Mouse (Mus musculus) spleen, adult 12 weeks (tissue): Measurements from ENCODE around the gene Fyb.

Experiments
- DNase-seq: peaks from one replicate; pipeline ENCODE4 v3.0.0; 2022; ENCODE audit warnings: low spot score

Fyb gene

GRCm38 (mm10) chr15:6522653-6523167 lies at the start of gene Fyb:
Gene Fyb (plus strand): TSS chr15:6522853.
- no peak for DNase-seq

- no peak for DNase-seq
These were observed 39.1 kb upstream of the Fyb start for GRCm38 (mm10) chr15:6483561-6483960.

GRCm38 (mm10) chr15:6492386-6492785 lies 30.3 kb upstream of the Fyb start:
- no peak for DNase-seq

DNA sequence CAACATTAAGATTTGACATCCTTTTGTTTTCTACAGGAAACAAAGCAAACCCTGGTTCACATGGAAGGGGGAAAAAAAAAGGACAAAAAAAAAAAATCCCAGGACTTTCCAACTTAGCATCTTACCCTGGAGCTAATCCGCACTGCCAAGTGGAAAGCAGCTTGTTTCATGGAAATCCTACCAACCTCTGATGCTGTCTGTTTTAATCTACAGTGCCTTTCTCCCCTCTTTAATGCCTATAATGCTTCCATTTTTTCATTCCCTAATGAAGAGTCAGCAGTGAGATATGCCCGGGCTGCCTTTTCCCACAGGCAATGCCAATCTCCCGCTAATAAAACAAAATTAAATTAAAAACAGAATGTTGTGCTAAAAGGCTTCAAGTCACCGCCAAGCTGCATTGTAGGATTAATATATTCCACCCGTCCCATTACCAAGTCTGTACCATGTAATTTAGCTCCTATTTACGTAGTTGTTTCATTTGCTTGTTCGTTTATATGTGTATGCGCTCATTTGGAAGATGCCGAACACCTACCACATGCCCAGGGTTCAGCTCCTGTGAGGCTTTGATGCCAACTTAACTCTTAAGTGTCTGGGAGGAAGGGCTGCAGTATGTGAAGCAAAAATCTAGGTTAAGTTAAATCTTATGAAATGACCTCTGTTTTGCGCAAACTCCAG lies 24.1 kb upstream of the Fyb start:
- DNase-seq, result no peak

- no peak for DNase-seq
These were observed 21.9 kb upstream of the Fyb start for GRCm38 (mm10) chr15:6500787-6501186.

DNA sequence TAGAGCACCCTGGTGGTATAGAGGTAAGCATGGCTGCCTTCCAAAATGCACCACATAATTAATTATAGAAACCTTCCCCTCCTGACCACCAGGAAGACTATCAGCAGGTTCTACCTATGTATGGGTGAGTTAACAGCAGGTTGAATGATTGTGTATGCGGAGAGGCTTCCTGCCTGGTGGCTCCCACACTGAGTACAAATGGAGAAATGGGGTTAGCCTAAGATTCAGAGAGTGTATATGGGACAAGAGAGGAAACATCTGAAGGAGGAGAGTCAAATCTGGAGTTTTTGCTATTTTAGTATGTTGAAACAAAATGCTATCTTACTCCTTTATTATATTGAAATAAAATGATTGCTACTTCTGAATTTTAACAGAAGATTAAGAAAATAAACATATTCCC lies 5.1 kb upstream of the Fyb start:
- no peak for DNase-seq

GRCm38 (mm10) chr15:6519417-6520255 lies 3.0 kb upstream of the Fyb start:
- DNase-seq, result no peak

DNA sequence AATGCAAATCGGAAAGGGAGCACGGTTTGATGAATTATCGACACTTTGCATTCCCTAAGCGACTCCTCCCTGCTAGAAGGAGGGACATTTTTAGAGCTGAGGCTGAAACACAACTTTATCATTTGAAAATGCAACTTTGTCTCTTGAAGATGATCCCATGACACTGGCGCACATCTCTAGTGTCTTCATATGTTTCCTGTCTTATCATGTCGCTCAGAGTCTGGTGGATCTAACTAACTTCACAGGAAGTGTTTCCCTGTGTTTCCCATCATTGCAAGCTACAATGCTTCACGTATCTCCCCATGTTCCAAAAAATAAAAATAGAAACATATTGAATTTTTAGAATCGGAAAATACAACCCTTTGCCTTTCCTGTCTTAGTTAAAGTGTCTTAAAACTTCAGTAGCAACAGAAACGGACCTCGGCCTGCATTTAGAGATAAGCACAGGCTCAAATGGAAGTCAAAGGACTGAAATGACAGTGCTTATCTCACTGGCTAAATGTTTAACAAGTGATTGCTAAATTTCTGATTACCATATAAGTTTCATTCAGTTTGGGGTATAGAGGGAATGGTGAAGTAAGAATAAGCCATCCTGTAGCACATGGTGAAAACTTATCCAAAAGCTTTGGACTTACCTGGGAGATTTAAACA lies 2.0 kb upstream of the Fyb start:
- DNase-seq, result no peak

GRCm38 (mm10) chr15:6524801-6525200 lies 2.1 kb downstream of the Fyb start:
- no peak for DNase-seq

DNA sequence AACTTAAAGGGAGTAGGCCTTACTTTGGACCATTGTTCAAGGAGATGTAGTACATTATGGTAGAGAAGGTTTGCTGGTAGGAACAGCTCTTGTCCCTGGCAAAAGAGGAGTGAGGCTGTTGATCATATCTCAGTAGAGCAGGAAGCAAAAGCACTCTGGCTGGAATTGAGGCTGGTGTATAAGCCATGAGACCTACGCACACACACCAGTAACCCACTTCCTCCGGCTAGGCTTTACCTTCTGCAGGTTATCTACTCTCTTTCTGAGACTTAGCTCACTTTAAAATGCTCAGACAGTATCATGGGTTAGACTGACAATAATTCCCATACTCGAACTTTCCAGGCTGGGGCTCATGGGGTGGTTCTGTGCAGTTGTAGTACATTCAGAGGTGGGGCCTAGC lies 2.7 kb downstream of the Fyb start:
- DNase-seq, result no peak

- no peak for DNase-seq
These were observed 11.2 kb downstream of the Fyb start for GRCm38 (mm10) chr15:6533858-6534343.

GRCm38 (mm10) chr15:6534592-6534991 lies 11.9 kb downstream of the Fyb start:
- DNase-seq, result no peak

DNA sequence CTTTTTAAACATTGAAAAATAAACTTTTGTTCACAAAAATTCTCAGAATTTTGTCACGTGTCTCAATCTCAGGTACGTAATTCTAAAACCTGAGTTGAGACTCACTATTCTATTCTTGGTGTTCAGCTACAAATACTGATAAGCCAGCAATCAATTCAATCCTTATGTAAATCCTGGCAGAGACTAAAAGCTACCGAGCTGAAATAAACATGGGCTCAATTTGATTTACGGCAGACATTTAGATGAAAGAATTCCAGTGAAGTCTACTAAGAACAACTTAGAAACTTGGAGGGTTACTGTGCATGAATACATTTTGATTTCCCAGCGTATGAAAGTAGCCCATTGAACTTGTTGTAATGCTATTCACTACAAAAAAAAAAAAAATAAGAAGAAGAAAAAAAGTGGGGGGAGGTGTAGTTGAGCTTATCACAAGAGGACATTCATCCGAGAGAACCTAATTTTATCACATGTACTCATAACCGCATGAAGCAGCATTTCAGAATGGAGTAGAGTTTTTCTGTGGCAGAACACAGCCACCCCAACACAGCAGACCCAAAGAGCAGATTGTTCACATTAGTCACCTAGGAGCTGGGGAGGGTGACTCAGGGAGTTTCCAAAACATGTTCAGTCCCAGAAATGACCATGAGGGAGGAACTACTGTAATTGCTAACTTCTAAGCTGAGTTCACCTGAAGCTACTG lies 17.1 kb downstream of the Fyb start:
- DNase-seq, result no peak

DNA sequence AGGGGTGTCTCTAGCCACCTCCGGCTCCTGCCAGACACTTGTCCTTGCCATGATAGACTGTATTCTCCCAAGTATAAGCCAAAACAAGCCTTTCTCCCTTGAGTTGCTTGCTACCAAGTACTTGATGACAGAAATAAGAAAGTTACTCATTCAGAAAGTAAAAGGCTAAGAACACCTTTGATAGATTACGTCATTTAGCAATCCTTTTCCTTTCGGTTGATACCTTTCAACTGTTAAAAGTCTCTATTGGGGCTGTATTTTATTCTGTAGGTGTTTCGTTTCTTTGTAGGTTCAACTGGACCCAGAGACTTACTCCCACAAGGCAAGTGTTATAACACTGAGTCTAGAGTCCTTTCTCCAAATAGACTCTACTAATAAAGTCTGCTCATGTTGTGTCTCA lies 26.3 kb downstream of the Fyb start:
- DNase-seq, result no peak

GRCm38 (mm10) chr15:6551875-6552274 lies 29.2 kb downstream of the Fyb start:
- DNase-seq, result no peak

DNA sequence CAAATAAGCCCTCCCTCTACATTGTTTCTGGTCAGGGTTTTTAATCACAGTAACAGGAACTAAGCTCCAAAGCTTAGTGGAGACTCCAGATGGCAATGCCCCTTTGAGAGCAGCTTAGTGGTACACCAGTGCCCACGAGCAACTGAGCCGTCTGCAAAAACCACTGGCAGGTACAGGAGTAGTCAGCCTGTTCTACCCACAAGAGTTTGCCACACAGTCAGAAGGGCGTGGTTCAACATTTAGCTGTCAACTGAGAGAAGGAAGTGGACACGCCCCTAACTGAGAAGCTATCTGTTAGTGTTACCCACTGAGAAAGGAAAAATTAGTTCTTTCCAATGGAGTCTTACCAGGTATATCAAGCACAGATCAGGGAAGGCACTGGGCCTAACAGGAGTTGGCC lies 32.1 kb downstream of the Fyb start:
- DNase-seq, result no peak

- DNase-seq, result no peak
These were observed 32.9 kb downstream of the Fyb start for GRCm38 (mm10) chr15:6555536-6555935.

DNA sequence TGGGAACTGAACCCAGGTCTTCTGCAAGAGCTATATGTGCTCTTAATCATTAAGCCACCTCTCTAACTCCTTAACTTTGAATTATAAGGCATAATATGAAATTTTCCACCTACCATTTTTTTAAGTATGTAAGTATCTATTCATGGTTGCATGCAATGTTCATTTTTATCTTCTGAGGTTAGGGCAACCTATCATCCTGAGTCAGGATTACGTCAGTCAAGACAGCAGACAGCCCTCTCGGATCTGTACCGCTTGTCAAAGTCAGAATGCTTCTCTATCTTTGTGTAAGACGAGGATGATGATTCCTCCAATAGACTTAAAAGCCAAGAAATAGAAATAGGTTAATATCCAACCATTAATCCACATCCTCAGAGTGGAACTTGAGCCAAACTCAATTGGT lies 33.6 kb downstream of the Fyb start:
- no peak for DNase-seq

DNA sequence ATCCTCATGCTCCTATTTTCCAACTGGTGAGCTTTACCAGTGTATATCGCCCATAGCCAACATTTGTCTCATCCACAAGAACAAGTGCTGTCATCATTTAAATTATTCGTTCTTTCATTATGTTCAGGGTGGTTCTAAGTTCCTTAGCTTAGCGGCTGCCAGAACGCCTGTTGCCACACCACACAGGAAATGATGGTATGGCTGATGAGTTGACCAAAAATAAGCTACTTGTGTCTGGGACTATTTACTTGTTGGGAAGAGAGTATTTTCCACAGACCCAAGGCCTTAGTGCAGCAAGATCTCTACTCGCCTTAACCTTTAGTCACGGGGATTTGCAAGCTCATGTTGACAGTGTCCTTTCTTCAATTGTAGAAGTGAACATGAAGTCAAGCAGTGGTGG lies 34.3 kb downstream of the Fyb start:
- no peak for DNase-seq

- no peak for DNase-seq
These were observed 34.9 kb downstream of the Fyb start for GRCm38 (mm10) chr15:6557552-6557951.

DNA sequence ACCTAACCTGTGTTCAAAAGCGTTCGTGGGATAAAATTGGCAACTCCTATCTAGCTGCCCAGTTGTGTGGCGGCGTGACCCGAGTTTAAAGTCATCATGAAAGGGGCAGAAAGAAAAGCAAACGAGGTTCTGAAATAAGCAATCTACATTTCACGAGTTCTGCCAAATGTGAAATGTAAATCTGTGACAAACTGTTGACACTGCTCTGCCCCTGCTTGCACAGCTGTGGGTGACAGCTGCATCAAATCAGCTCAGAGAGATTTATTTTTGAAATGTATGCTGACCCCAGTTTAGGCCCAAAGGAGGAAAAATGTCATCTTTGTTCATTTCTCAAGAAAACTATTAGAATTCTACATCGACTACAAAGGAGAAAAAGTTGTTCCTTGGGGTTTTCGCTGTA lies 36.5 kb downstream of the Fyb start:
- DNase-seq, result no peak

DNA sequence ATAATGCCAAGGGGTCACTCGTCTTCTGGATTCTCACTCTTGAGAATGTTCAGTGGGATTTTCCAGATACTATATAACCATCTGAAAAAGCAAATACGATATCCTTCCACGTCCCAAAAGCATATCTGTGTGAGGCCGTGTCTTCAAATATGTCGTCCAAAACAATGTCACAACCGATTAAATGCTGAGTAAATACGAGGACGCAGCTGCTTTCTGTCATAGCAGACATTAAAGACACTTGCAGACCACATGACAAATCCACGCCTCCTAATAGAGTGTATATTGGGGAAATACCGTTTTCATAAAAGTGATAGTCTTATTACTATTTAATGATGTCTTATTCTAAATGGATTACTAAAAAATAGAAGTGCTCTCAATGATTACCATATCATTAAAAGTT lies 38.0 kb downstream of the Fyb start:
- DNase-seq, result no peak
